Mouse (Mus musculus): ENCODE data around the gene Tbl1x.

The Tbl1x gene

GRCm38 (mm10) chrX:77608947-77609703, 98.3 kb downstream of the Tbl1x start:
- peak; percentile 5 for DNase-seq (ENCODE audit: low spot score)

DNA sequence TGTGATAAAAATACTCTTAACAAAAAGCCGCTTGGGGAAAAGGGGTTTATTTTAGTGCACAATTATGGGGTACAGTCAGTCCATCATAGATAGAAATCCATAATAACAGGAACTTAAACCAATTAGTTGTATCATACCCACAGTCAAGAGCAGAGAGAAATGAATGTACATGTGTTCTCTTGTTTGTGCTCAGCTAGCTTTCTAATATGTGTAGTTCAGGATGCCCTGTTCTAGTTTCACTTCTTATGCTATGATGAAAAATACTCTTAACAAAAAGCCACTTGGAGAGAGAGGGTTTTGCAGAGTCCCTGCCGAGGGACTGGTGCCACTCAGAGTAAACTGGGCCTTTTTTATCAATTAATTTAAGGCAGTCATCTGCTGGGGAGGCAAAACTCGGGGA, 101.1 kb downstream of the Tbl1x start:
- no peak for DNase-seq (ENCODE audit: low spot score)

- no peak for DNase-seq (ENCODE audit: low spot score)
These were observed 102.2 kb downstream of the Tbl1x start for GRCm38 (mm10) chrX:77613041-77613440.

DNA sequence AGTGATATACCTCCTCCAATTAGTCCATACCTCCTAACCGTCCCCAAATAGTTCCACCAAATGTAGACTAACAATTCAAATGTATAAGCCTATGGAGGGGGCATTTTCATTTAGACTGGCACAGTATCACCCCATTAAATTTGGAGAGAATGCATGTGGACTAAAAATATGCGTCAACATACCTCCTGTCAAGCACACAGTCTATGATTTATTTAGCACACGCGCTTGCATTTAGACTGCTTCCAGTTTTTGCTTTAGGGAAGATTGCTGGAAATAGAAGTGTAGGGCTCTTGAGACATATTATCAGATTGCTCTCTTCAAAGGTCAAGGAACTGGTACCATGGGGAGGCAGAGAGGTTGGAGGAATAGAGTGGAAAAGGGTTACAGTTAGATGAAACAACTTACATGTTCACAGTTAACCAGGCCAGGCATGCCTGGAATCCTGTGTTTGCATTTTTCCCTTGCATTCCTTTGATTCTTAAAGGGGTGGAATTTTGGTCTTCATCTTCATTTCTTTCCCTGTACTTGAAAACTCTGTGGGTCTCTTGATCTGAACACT, 105.0 kb downstream of the Tbl1x start:
- DNase-seq (ENCODE audit: low spot score), result no peak

- no peak for DNase-seq (ENCODE audit: low spot score)
These were observed 106.7 kb downstream of the Tbl1x start for GRCm38 (mm10) chrX:77617368-77618144.

- DNase-seq (ENCODE audit: low spot score), result no peak
These were observed 119.6 kb downstream of the Tbl1x start for GRCm38 (mm10) chrX:77630439-77630838.

DNA sequence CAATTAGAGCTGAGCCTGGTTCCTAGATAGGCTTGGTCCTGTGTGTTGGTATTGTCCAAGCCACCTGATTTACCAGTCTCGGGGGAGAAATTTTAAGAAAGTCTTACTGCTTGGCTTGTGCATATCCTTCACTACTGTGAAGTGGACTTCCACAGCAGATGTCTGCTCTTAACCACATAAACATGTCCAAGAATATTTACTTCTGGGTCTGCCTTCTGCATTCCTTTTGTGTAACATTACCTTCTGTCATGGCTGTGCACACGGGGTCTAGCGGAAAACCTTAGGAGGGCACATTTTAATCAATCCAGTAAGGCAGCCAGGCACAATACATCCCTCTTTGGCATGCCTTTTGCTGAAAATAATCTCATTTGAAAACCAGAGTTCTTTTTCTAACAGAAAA, 125.7 kb downstream of the Tbl1x start:
- peak; percentile 1 for DNase-seq (ENCODE audit: low spot score)

- DNase-seq (ENCODE audit: low spot score), result peak; percentile 56
These were observed 127.3 kb downstream of the Tbl1x start for GRCm38 (mm10) chrX:77638076-77638475.

GRCm38 (mm10) chrX:77640301-77640700, 129.5 kb downstream of the Tbl1x start:
- no peak for DNase-seq (ENCODE audit: low spot score)

DNA sequence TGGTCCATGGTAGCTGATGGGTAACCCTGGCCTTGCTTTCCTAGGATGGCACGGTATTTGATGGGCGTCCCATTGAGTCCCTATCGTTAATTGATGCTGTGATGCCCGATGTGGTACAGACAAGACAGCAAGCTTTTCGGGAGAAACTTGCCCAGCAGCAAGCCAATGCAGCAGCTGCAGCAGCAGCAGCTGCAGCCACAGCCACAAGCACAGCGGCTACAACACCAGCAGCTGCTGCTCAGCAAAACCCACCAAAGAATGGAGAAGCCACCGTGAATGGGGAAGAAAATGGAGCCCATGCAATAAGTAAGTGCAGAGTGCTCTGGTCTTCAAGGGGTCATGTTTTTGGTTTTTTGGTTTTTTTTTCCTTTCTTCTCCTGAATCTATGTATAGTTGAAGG, 135.4 kb downstream of the Tbl1x start:
- DNase-seq (ENCODE audit: low spot score), result no peak

DNA sequence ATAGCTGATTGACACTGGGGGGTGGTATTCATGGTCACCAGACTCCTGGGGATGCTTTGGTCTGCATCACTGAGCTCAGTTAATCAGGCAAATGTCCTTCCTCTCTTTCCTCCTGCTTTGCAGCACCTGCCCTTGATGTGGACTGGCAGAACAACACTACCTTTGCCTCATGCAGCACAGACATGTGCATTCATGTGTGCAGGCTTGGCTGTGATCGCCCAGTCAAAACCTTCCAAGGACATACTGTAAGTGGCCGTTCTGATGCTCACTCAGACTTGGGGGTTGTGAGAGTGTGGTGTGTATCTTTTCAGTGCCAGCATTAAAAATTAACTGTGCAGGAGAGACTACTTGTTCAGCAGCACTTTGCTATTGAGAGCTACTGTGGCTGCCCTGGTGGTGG, 139.4 kb downstream of the Tbl1x start:
- DNase-seq (ENCODE audit: low spot score), result no peak

GRCm38 (mm10) chrX:77662030-77662429, 151.2 kb downstream of the Tbl1x start:
- DNase-seq (ENCODE audit: low spot score), result no peak

DNA sequence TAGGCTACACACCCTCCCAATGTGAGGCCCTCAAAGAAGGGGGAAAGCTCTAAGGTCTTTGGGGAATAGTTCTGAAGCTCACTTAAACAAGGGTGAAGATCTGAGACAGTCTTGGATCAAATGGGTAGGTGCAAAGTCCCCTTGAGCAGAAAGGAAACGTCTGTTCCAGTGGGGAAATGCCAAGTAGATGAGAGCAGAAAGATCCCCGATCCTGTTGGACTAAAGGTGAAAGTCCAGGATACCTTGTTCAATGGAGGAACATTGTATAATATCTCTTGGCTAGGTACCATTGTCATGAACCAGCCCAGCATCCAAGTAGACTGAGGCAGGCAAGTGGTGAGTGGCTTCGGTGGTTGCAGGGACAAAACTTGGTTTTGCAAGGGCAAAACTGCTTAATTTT, 152.5 kb downstream of the Tbl1x start:
- no peak for DNase-seq (ENCODE audit: low spot score)

- no peak for DNase-seq (ENCODE audit: low spot score)
These were observed 154.2 kb downstream of the Tbl1x start for GRCm38 (mm10) chrX:77665030-77665429.

DNA sequence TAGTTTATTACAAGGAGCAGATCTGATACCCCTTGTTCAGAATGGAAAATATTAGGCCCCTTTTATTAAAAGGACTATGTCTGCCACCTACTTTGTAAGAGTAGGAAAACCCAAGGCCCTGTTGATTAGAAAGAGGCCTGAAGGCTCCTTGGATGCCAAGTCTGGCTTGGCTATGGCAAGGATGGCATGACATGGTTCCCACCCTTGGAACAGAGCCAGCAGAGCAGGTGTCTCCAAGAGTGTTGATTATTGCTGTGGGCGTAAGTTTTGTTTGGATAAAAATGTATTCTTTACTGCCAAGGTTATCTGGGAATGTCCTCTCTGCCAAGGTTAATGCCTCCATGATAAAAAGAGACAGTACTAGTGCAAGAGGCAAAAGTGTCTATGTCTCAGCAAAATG, 156.1 kb downstream of the Tbl1x start:
- no peak for DNase-seq (ENCODE audit: low spot score)

DNA sequence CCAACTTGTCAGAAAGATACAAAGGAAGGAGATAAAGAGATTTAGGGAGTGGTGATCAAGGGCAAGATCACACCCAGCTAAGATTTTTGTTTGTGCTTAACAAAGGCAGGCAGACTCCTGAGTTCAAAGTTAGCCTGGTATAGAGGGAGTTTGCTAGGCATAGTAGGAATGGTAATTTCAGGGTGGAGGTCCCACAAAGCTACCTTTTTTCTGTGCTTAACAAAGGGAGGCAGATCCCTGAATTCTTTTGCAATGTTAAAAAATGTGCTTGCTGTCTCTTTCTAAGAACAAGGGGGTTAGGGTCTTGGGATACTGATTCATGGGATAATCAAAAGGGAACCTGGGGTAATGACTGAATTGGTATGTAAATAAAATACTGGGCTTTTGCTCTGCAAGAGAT, 156.6 kb downstream of the Tbl1x start:
- DNase-seq (ENCODE audit: low spot score), result no peak

DNA sequence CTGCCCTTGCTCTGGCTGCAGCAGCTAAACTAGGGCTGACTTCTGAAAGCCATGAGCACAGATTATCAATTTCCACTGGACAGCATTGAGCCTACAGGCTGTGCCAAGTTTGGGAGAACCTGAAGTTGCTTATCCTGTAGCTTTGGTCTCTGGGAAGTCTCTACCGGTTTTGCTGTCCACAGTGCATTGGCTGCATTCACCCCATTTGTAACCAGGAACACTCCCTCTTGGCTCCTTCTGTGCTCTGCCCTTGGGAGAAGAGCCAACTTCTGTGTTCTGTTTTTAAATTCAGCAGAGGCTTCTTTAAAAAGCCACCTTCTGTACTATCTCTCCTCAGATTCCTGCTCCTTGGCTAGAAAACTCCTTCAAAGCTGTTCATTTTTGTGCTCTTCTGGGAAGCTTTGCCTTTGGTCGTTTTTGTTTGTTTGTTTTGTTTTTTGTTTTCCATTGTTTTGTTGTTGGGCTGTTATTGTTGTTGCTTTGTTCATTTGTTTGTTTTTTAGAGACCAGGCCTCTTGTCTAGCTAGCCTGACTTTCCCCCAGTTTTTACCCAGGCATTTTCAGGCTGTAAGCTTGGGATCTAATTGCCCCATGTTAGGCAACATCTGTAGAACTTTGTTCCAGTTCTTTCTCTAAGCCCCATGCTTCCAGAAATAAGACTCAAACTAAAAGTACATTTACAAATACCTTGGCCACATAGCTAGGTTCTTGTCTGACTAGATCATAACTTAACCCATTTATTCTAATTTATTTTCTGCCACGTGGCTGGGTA, 159.2 kb downstream of the Tbl1x start:
- DNase-seq (ENCODE audit: low spot score), result no peak

Data from embryo, embryonic 10.5 days (tissue).